Mouse (Mus musculus): ENCODE data around the gene Slf2.

DNA sequence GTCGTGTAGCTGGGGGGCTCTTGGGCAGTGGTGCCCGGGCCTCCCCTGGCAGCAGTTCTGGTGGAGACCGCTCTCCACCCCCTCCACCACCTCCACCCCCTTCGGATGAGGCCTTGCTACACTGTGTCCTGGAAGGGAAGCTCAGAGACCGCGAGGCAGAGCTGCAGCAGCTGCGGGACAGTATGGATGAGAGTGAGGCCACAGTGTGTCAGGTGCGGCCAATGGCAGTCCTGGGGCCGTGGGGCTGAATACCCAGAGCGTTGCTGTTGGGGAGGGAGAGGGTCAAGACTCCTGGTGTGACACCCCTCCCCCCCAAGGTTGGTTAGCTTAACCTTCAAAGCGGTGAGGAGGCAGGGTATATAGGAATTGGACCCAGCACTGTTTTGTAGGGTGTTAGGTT, 93.0 kb downstream of the Slf2 start:
- no peak for TF ChIP-seq POLR2AphosphoS2 (IDR thresholded peaks at IDR 0.05; ENCODE audit: low read length)
- TF ChIP-seq POLR2A (IDR thresholded peaks at IDR 0.05; ENCODE audit: control insufficient read depth in 1 of 2, insufficient read depth in 1 of 2, low read depth in 1 of 2, low read length in 2 of 2, poor library complexity in 1 of 2), result no peak
- no peak for TF ChIP-seq MAFK (IDR thresholded peaks at IDR 0.05; ENCODE audit: borderline replicate concordance, low read depth, low read length)
- no peak for TF ChIP-seq CTCF (IDR thresholded peaks at IDR 0.05 in 2 of 3, conservative IDR thresholded peaks at IDR 0.05 in 1 of 3; ENCODE audit: control insufficient read depth in 1 of 3, insufficient read depth in 1 of 3, low read depth in 2 of 3, low read length in 3 of 3, poor library complexity in 1 of 3, severe bottlenecking in 1 of 3)
- TF ChIP-seq RCOR1 (IDR thresholded peaks at IDR 0.05; ENCODE audit: low read depth, low read length), result no peak
- TF ChIP-seq POLR2AphosphoS5 (IDR thresholded peaks at IDR 0.05; ENCODE audit: borderline replicate concordance, low read depth, low read length), result no peak
- no peak for TF ChIP-seq TAL1 (IDR thresholded peaks at IDR 0.05; ENCODE audit: low read length)
- no peak for TF ChIP-seq ZNF384 (IDR thresholded peaks at IDR 0.05; ENCODE audit: low read depth, low read length)
- TF ChIP-seq EP300 (IDR thresholded peaks at IDR 0.05; ENCODE audit: low read depth in 1 of 2, low read length in 2 of 2), result no peak
- TF ChIP-seq NRF1 (IDR thresholded peaks at IDR 0.05; ENCODE audit: insufficient read depth, low read depth, low read length, poor library complexity, severe bottlenecking), result no peak
- no peak for TF ChIP-seq USF1 (IDR thresholded peaks at IDR 0.05; ENCODE audit: low read depth, low read length)
- no peak for TF ChIP-seq HCFC1 (IDR thresholded peaks at IDR 0.05; ENCODE audit: low read depth, low read length)
- no peak for TF ChIP-seq USF2 (IDR thresholded peaks at IDR 0.05; ENCODE audit: borderline replicate concordance in 1 of 2, insufficient read depth in 1 of 2, low read depth in 1 of 2, low read length in 2 of 2)

All from MEL (cell line).